Mouse (Mus musculus) kidney, adult 2 months (tissue): Measurements from ENCODE around the gene Cmc2. TPM values are rescaled to one million over a fixed set of nuclear protein-coding genes. Genes with fewer than 3 reads are reported as not detected.
A peak's percentile ranks its signal among the peaks of the same experiment; 100 is the strongest.

ENCODE experiments used
- DNase-seq: peaks from one replicate; pipeline ENCODE4 v3.0.0; 2021
- H3K27ac ChIP-seq: fragments of 200-500 bp; 2 replicates; pipeline ENCODE4 v1.5.1; 2012; ENCODE audit warnings: low read depth, low read length, control low read depth, inconsistent platforms; ENCODE audit not compliant: insufficient read depth
- H3K27me3 ChIP-seq: fragments of 200-500 bp; replicated peaks from 2 replicates; pipeline ENCODE4 v1.6.1; 2012; ENCODE audit warnings: mild to moderate bottlenecking, moderate library complexity, low read length, inconsistent platforms; ENCODE audit not compliant: control insufficient read depth, insufficient read depth
- H3K36me3 ChIP-seq: fragments of 200-500 bp; 2 replicates; pipeline ENCODE4 v1.6.1; 2012; ENCODE audit warnings: mild to moderate bottlenecking, moderate library complexity, low read length, inconsistent platforms; ENCODE audit not compliant: control insufficient read depth, insufficient read depth
- H3K4me1 ChIP-seq: fragments of 200-500 bp; 2 replicates; pipeline ENCODE4 v1.6.1; 2011; ENCODE audit warnings: low read length; ENCODE audit not compliant: control insufficient read depth, insufficient read depth
- H3K4me3 ChIP-seq: fragments of 200-500 bp; 2 replicates; pipeline ENCODE4 v1.5.1; 2011; ENCODE audit warnings: mild to moderate bottlenecking, low read depth, low read length, control low read depth; ENCODE audit not compliant: insufficient read depth
- CTCF ChIP-seq: fragments of 200-500 bp; conservative IDR thresholded peaks from 2 replicates; pipeline ENCODE4 v1.5.1; 2011; ENCODE audit warnings: low read depth, mild to moderate bottlenecking, control low read depth, low read length, moderate library complexity, mixed read lengths; ENCODE audit not compliant: insufficient read depth, insufficient read length
- POLR2A ChIP-seq: fragments of 200-500 bp; IDR thresholded peaks from one replicate; pipeline ENCODE4 v1.6.1; 2011; ENCODE audit warnings: low read depth, low read length, control low read depth
- WGBS: fragments of 180-500 bp; shearing (Covaris S2); methylation state at CpG from one replicate; pipeline ENCODE4 v1.1.7; 2018; 5-methylcytosine and 5-hydroxymethylcytosine counted together
- polyA plus RNA-seq: library from polyadenylated mRNA; depleted of rRNA; stranded (reverse); fragments of >200 nt; gene quantifications from 2 replicates; pipeline ENCODE4 v1.2.3, GENCODE M21; 2012

The Cmc2 gene
- polyA plus RNA-seq, 1 experiment = 17.7 TPM

DNA sequence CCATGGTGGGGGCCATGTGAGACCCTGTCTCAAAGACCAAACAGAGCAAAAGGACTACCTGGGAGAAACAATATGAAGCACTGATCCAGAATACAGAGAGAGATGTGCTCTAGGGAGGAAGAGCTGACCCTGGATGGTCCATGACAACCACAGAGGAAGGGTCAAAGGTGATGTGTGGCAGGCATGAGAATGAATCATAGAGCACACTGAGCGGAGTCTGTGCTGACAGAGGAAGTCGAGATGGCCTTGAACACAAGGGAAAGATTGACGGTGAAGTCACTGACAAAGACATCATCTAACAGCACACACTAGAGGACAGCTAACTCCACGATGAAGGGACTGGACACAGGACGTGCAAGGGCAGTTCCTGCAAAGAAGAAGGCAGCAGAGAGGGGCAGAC is 29.8 kb downstream of the Cmc2 start:
- Histone ChIP-seq H3K4me3 (no peak overlapping the region), H3K27ac (no peak overlapping the region), H3K4me1 (no peaks in the 10 kb centered on the region), H3K27me3 (no peaks in the 10 kb centered on the region), H3K36me3 (no peaks in the 10 kb centered on the region; the same call in 1 of the 2 replicates)
- TF ChIP-seq POLR2A = no peak
- TF ChIP-seq CTCF = no peak
- 92% methylated on average over 5 of the region's 5 CpGs for WGBS
- no peak for DNase-seq

GRCm38 (mm10) chr8:116887813-116888212 is 33.4 kb downstream of the Cmc2 start:
- no peak for TF ChIP-seq POLR2A
- TF ChIP-seq CTCF = no peak
- WGBS = 69% methylated on average over 4 of the region's 4 CpGs
- H3K36me3 ChIP-seq = no peaks in the 10 kb centered on the region
- no peak overlapping the region for H3K4me3 ChIP-seq
- no peaks in the 10 kb centered on the region for H3K4me1 ChIP-seq
- H3K27me3 ChIP-seq = no peaks in the 10 kb centered on the region
- no peak for DNase-seq
- no peak overlapping the region for H3K27ac ChIP-seq

GRCm38 (mm10) chr8:116881396-116881795 is 39.9 kb downstream of the Cmc2 start:
- H3K4me3 ChIP-seq = no peak overlapping the region
- DNase-seq = no peak
- no peak overlapping the region for H3K27ac ChIP-seq
- no peaks in the 10 kb centered on the region for H3K27me3 ChIP-seq
- H3K36me3 ChIP-seq = no peaks in the 10 kb centered on the region
- TF ChIP-seq POLR2A (no peak), CTCF (no peak)
- WGBS = 82% methylated on average over 8 of the region's 8 CpGs
- H3K4me1 ChIP-seq = no peaks in the 10 kb centered on the region

DNA sequence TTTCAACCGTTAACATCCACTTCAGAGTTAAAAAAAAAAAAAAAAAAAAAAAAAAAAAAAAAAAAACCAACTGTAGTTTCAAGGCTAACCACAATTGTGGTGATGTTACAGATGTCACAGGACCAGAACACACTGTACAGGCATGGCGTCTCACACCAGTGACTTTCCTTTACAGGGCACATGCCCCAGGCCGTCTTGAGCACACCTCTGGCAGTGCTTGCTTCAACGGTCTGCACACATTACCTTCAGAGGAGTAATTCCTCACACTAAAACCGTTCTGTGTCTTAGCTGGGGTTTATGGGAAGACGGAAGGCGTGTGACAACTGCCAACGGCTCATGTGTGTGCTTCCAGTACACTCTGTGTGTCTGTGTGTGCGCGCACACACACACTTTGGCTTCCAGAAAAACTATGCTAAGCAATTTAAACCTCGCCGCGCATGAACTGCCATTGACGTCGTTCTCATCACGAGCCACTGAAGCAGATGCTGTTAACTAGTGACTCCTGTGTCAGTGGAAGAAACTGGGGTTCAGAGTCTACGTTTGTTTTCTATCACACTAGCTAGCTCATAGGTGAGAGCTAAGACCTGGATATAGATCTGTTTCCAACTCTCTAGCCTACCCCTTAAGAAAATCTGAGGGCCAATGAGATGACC is 45.3 kb downstream of the Cmc2 start:
- WGBS = 45% methylated on average over 17 of the region's 17 CpGs
- no peak for TF ChIP-seq CTCF
- TF ChIP-seq POLR2A = no peak
- Histone ChIP-seq H3K27me3 (no peaks in the 10 kb centered on the region), H3K4me3 (no peak overlapping the region), H3K36me3 (no peaks in the 10 kb centered on the region), H3K27ac (no peak overlapping the region), H3K4me1 (no peaks in the 10 kb centered on the region)
- no peak for DNase-seq

- WGBS = 63% methylated on average over 8 of the region's 8 CpGs
- Histone ChIP-seq H3K27me3 (no peaks in the 10 kb centered on the region), H3K36me3 (no peaks in the 10 kb centered on the region), H3K27ac (no peak overlapping the region), H3K4me3 (no peak overlapping the region), H3K4me1 (no peaks in the 10 kb centered on the region)
- DNase-seq = no peak
- TF ChIP-seq CTCF = no peak
- no peak for TF ChIP-seq POLR2A
These were observed 47.3 kb downstream of the Cmc2 start for GRCm38 (mm10) chr8:116873986-116874385.

DNA sequence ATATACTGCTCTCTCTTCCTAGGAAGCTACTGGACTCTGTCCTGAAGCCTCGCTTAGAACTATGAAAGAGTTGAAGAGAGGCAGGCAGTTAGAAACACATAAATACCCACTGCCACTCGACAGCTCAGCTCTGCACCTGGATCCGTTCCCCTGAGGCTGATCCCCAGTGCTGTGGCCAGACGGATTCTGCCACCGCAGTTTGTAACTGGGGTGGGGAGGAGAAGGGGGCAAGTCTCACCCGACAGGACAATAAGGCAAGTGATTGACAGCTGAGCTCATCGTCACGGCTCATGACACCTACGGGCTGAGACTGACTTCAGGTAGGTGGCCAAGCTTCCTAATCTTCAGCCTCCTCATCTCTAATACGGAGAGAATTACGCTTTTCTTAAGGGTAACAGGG is 47.7 kb downstream of the Cmc2 start:
- Histone ChIP-seq H3K27ac (no peak overlapping the region), H3K27me3 (no peaks in the 10 kb centered on the region), H3K4me3 (no peak overlapping the region), H3K36me3 (no peaks in the 10 kb centered on the region), H3K4me1 (no peaks in the 10 kb centered on the region)
- 39% methylated on average over 11 of the region's 11 CpGs for WGBS
- TF ChIP-seq CTCF (no peak), POLR2A (no peak)
- DNase-seq = no peak

DNA sequence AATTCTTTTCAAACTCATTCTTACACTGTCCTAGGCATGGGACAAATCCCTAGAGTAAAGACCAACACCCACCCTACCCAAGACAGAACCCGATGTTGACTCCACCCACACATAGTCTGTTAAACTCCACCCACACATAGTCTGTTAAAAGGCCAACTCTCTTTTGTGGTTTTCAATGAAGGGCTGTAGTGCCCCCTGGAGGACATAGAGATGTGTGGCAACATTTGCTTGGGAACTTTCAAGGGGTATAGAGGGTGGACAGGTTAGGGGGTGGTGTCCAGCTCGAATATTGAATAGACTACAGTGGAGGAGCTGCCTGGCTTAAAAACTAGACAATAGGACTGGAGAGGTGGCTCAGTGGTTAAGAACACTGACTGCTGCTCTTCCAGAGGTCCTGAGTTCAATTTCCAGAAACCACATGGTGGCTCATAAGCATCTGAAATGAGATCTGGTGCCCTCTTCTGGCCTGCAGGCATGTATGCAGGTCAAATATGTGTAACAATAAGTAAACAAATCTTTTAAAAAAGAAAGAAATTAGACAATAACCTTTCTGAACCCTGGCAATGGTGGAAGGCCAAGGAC is 48.4 kb downstream of the Cmc2 start:
- TF ChIP-seq CTCF (peak; percentile 19; the same call in 1 of the 2 replicates), POLR2A (no peak)
- 45% methylated on average over 2 of the region's 2 CpGs for WGBS
- no peaks in the 10 kb centered on the region for H3K4me1 ChIP-seq
- H3K36me3 ChIP-seq = no peaks in the 10 kb centered on the region
- no peaks in the 10 kb centered on the region for H3K27me3 ChIP-seq
- no peak overlapping the region for H3K27ac ChIP-seq
- DNase-seq = peak; percentile 45
- H3K4me3 ChIP-seq = no peak overlapping the region
